Mouse (Mus musculus) T-cell, adult 2 months (primary cell): ENCODE results near the gene Chd3.
"Not testable (repeated sequence)": the region's sequence is repeated elsewhere in the genome, so short reads cannot be mapped to it uniquely, and the experiment has no call there.

Experiments used
- DNase-seq: peaks from one replicate; pipeline ENCODE4 v3.0.0; 2022; ENCODE audit warnings: low spot score

Gene Chd3

GRCm38 (mm10) chr11:69406867-69407723 is 37.9 kb upstream of the Chd3 start:
- DNase-seq: no peak

- no peak for DNase-seq
Measured at GRCm38 (mm10) chr11:69406282-69406681, 37.1 kb upstream of the Chd3 start.

- DNase-seq: no peak
Measured at GRCm38 (mm10) chr11:69405397-69406200, 36.4 kb upstream of the Chd3 start.

GRCm38 (mm10) chr11:69404595-69405396 is 35.6 kb upstream of the Chd3 start:
- DNase-seq: no peak

GRCm38 (mm10) chr11:69403691-69404594 is 34.7 kb upstream of the Chd3 start:
- no peak for DNase-seq

- no peak for DNase-seq
Measured at GRCm38 (mm10) chr11:69401987-69402386, 32.8 kb upstream of the Chd3 start.

- DNase-seq: peak; percentile 92
Measured at GRCm38 (mm10) chr11:69401210-69401637, 32.0 kb upstream of the Chd3 start.

- no peak for DNase-seq
Measured at GRCm38 (mm10) chr11:69400083-69400850, 31.1 kb upstream of the Chd3 start.

GRCm38 (mm10) chr11:69399201-69400082 is 30.2 kb upstream of the Chd3 start:
- no peak for DNase-seq

GRCm38 (mm10) chr11:69398486-69399200 is 29.4 kb upstream of the Chd3 start:
- DNase-seq: no peak

- DNase-seq: no peak
Measured at GRCm38 (mm10) chr11:69398059-69398458, 28.9 kb upstream of the Chd3 start, which contains the start of gene Tmem88. TSS of gene Tmem88 (minus strand) at chr11:69398234.

GRCm38 (mm10) chr11:69397581-69398057 is 28.4 kb upstream of the Chd3 start:
- no peak for DNase-seq

- no peak for DNase-seq
Measured at GRCm38 (mm10) chr11:69396772-69397171, 27.6 kb upstream of the Chd3 start.

GRCm38 (mm10) chr11:69395634-69396373 is 26.6 kb upstream of the Chd3 start:
- DNase-seq: peak; percentile 97

- peak; percentile 85 for DNase-seq
Measured at GRCm38 (mm10) chr11:69395235-69395633, 26.0 kb upstream of the Chd3 start, which contains the start of the genes Naa38 and Cyb5d1. TSS of gene Naa38 (plus strand) at chr11:69395487. TSS of gene Cyb5d1 (minus strand) at chr11:69395631.

GRCm38 (mm10) chr11:69394591-69395167 is 25.5 kb upstream of the Chd3 start:
- not testable (repeated sequence) for DNase-seq

- peak; percentile 69 for DNase-seq
Measured at GRCm38 (mm10) chr11:69390400-69391034, 21.3 kb upstream of the Chd3 start.
